Mouse (Mus musculus) MEL (cell line): ENCODE measurements at regions not wholly inside any gene's neighbourhood (a gene's known extent, or its start where the extent isn't known, plus 50 kb on each side); places are given as distances from the start of the nearest gene placed in this dataset.

ENCODE experiments used
- DNase-seq: peaks from one replicate; pipeline ENCODE4 v3.0.0; 2011; ENCODE audit warnings: low read depth, low spot score
- H3K27ac ChIP-seq: 2 replicates; pipeline ENCODE4 v1.5.1; 2012; ENCODE audit warnings: low read depth, mild to moderate bottlenecking, control low read depth, low read length, moderate library complexity; ENCODE audit not compliant: control insufficient read depth
- H3K27me3 ChIP-seq, 2 experiments: fragments of 150-350 bp in 1 of 2; sonication (generic) in 1 of 2; 2 replicates each; pipeline ENCODE4 v1.6.1; 2012; ENCODE audit warnings: low read length in 2 of 2, mild to moderate bottlenecking in 2 of 2, improper control_type of control experiment in 1 of 2, moderate library complexity in 1 of 2; ENCODE audit not compliant: insufficient read depth in 2 of 2, control insufficient read depth in 1 of 2
- H3K36me3 ChIP-seq, 2 experiments: 2 replicates each; pipeline ENCODE4 v1.6.1; 2012 to 2014; ENCODE audit warnings: low read length in 2 of 2, improper control_type of control experiment in 1 of 2, inconsistent platforms in 1 of 2, mild to moderate bottlenecking in 1 of 2; ENCODE audit not compliant: insufficient read depth in 2 of 2, control insufficient read depth in 1 of 2
- H3K4me1 ChIP-seq, 2 experiments: fragments of 150-350 bp in 1 of 2; sonication (generic) in 1 of 2; 2 replicates each; pipeline ENCODE4 v1.6.1; 2012; ENCODE audit warnings: low read length in 2 of 2, improper control_type of control experiment in 1 of 2, mild to moderate bottlenecking in 1 of 2; ENCODE audit not compliant: insufficient read depth in 2 of 2, control insufficient read depth in 1 of 2
- H3K4me3 ChIP-seq, 2 experiments: fragments of 150-350 bp in 1 of 2; sonication (generic) in 1 of 2; 2 replicates each; pipeline ENCODE4 v1.5.1; 2012; ENCODE audit warnings: low read depth in 2 of 2, low read length in 2 of 2, mild to moderate bottlenecking in 2 of 2, moderate library complexity in 2 of 2, control low read depth in 1 of 2, improper control_type of control experiment in 1 of 2; ENCODE audit not compliant: control insufficient read depth in 1 of 2, insufficient read depth in 1 of 2
- H3K79me2 ChIP-seq: 2 replicates; pipeline ENCODE4 v1.6.1; 2012; ENCODE audit warnings: mild to moderate bottlenecking, low read length, moderate library complexity; ENCODE audit not compliant: control insufficient read depth, poor library complexity, insufficient read depth
- H3K9ac ChIP-seq: 2 replicates; pipeline ENCODE4 v1.6.1; 2012; ENCODE audit warnings: low read depth, mild to moderate bottlenecking, control low read depth, low read length, moderate library complexity; ENCODE audit not compliant: control insufficient read depth, poor library complexity, severe bottlenecking
- H3K9me3 ChIP-seq: fragments of 150-350 bp; sonication (generic); replicated peaks from 2 replicates; pipeline ENCODE4 v1.6.1; 2012; ENCODE audit warnings: mild to moderate bottlenecking, low read length, improper control_type of control experiment, moderate library complexity; ENCODE audit not compliant: insufficient read depth
- CHD2 ChIP-seq: IDR thresholded peaks from 2 replicates; pipeline ENCODE4 v1.6.1; 2011; ENCODE audit warnings: low read length, improper control_type of control experiment
- GABPA ChIP-seq: IDR thresholded peaks from 2 replicates; pipeline ENCODE4 v1.6.1; 2012; ENCODE audit warnings: low read depth, mild to moderate bottlenecking, inconsistent platforms, low read length, improper control_type of control experiment, moderate library complexity
- JUND ChIP-seq: IDR thresholded peaks from 2 replicates; pipeline ENCODE4 v1.6.1; 2011; ENCODE audit warnings: low read depth, mild to moderate bottlenecking, improper control_type of control experiment, low read length
- KAT2A ChIP-seq: conservative IDR thresholded peaks from 2 replicates; pipeline ENCODE4 v1.6.1; 2012; ENCODE audit warnings: low read depth, low read length, improper control_type of control experiment, inconsistent platforms
- MAFK ChIP-seq: IDR thresholded peaks from 2 replicates; pipeline ENCODE4 v1.6.1; 2011; ENCODE audit warnings: low read depth, mild to moderate bottlenecking, low read length, improper control_type of control experiment, borderline replicate concordance
- MXI1 ChIP-seq: IDR thresholded peaks from 2 replicates; pipeline ENCODE4 v1.6.1; 2011; ENCODE audit warnings: mild to moderate bottlenecking, low read depth, low read length, improper control_type of control experiment
- MYC ChIP-seq: IDR thresholded peaks from 2 replicates; pipeline ENCODE4 v1.6.1; 2011; ENCODE audit warnings: low read depth, mild to moderate bottlenecking, low read length, improper control_type of control experiment, moderate library complexity
- NELFE ChIP-seq: IDR thresholded peaks from 2 replicates; pipeline ENCODE4 v1.6.1; 2011; ENCODE audit warnings: low read depth, low read length, improper control_type of control experiment
- NRF1 ChIP-seq: IDR thresholded peaks from 2 replicates; pipeline ENCODE4 v1.6.1; 2014; ENCODE audit warnings: low read depth, mild to moderate bottlenecking, inconsistent platforms, low read length, improper control_type of control experiment, moderate library complexity; ENCODE audit not compliant: poor library complexity, insufficient read depth, severe bottlenecking
- POLR2AphosphoS5 ChIP-seq: IDR thresholded peaks from 2 replicates; pipeline ENCODE4 v1.6.1; 2012; ENCODE audit warnings: low read depth, borderline replicate concordance, mild to moderate bottlenecking, inconsistent platforms, low read length, moderate library complexity, mixed read lengths
- RAD21 ChIP-seq: IDR thresholded peaks from 2 replicates; pipeline ENCODE4 v1.6.1; 2011; ENCODE audit warnings: mild to moderate bottlenecking, low read depth, low read length, improper control_type of control experiment
- RCOR1 ChIP-seq: IDR thresholded peaks from 2 replicates; pipeline ENCODE4 v1.6.1; 2012; ENCODE audit warnings: low read depth, mild to moderate bottlenecking, inconsistent platforms, low read length, improper control_type of control experiment
- SIN3A ChIP-seq: IDR thresholded peaks from 2 replicates; pipeline ENCODE4 v1.6.1; 2012; ENCODE audit warnings: low read length, improper control_type of control experiment, inconsistent platforms
- TAL1 ChIP-seq: IDR thresholded peaks from 2 replicates; pipeline ENCODE4 v1.6.1; 2012; ENCODE audit warnings: mild to moderate bottlenecking, inconsistent platforms, low read length, moderate library complexity, mixed read lengths
- TBP ChIP-seq: IDR thresholded peaks from 2 replicates; pipeline ENCODE4 v1.8.0; 2011; ENCODE audit warnings: low read depth, low read length, improper control_type of control experiment
- TCF12 ChIP-seq: IDR thresholded peaks from 2 replicates; pipeline ENCODE4 v1.6.1; 2014; ENCODE audit warnings: low read depth, mild to moderate bottlenecking, inconsistent platforms, low read length, improper control_type of control experiment, moderate library complexity
- USF1 ChIP-seq: IDR thresholded peaks from 2 replicates; pipeline ENCODE4 v1.6.1; 2014; ENCODE audit warnings: low read depth, mild to moderate bottlenecking, inconsistent platforms, low read length, improper control_type of control experiment, moderate library complexity
- USF2 ChIP-seq, 2 experiments: IDR thresholded peaks; 2 replicates each; pipeline ENCODE4 v1.6.1; 2011 to 2012; ENCODE audit warnings: improper control_type of control experiment in 2 of 2, low read length in 2 of 2, borderline replicate concordance in 1 of 2, inconsistent platforms in 1 of 2, low read depth in 1 of 2, mild to moderate bottlenecking in 1 of 2; ENCODE audit not compliant: insufficient read depth in 1 of 2
- ZC3H11A ChIP-seq: IDR thresholded peaks from 2 replicates; pipeline ENCODE4 v1.6.1; 2012; ENCODE audit warnings: low read depth, mild to moderate bottlenecking, inconsistent platforms, low read length, improper control_type of control experiment
- ZKSCAN1 ChIP-seq: IDR thresholded peaks from 2 replicates; pipeline ENCODE4 v1.6.1; 2012; ENCODE audit warnings: low read depth, mild to moderate bottlenecking, inconsistent platforms, low read length, improper control_type of control experiment, moderate library complexity
- ZMIZ1 ChIP-seq: IDR thresholded peaks from 2 replicates; pipeline ENCODE4 v1.6.1; 2012; ENCODE audit warnings: low read depth, mild to moderate bottlenecking, inconsistent platforms, low read length, improper control_type of control experiment, moderate library complexity

- Histone ChIP-seq H3K9me3 (no peaks in the 10 kb centered on the region), H3K27ac (no peak overlapping the region), H3K4me3 (no peak overlapping the region), H3K4me1 (no peaks in the 10 kb centered on the region)
- no peak for TF ChIP-seq SIN3A
- TF ChIP-seq TBP: no peak
- no peak for TF ChIP-seq ZC3H11A
- no peak for TF ChIP-seq NELFE
- TF ChIP-seq POLR2AphosphoS5: no peak
- no peak for TF ChIP-seq KAT2A
- no peak for TF ChIP-seq RAD21
- no peak for TF ChIP-seq TCF12
- TF ChIP-seq ZMIZ1: no peak
- no peak for TF ChIP-seq NRF1
- no peak for TF ChIP-seq JUND
- no peak for TF ChIP-seq GABPA
- no peak for TF ChIP-seq RCOR1
- TF ChIP-seq USF1: no peak
- no peak for TF ChIP-seq CHD2
- no peak for TF ChIP-seq ZKSCAN1
- TF ChIP-seq MXI1: no peak
- TF ChIP-seq TAL1: no peak
- TF ChIP-seq, all 39 proteins: peak for 0
- DNase-seq: no peak
- H3K79me2 ChIP-seq: no peaks in the 10 kb centered on the region
- H3K36me3 ChIP-seq: no peaks in the 10 kb centered on the region
- H3K27me3 ChIP-seq: no peaks in the 10 kb centered on the region
- H3K9ac ChIP-seq: no peak overlapping the region
Measured at GRCm38 (mm10) chr17:82949794-82950193, 265.3 kb upstream of the Pkdcc start.

- no peaks in the 10 kb centered on the region for H3K27me3 ChIP-seq
- no peak overlapping the region for H3K27ac ChIP-seq
- TF ChIP-seq RAD21 (no peak), MAFK (no peak), ZMIZ1 (no peak), MYC (no peak), USF2 (IDR thresholded peaks at IDR 0.05; ENCODE audit: borderline replicate concordance in 1 of 2, insufficient read depth in 1 of 2, low read depth in 1 of 2, low read length in 2 of 2) (no peak)
- H3K79me2 ChIP-seq: no peaks in the 10 kb centered on the region
- no peak overlapping the region for H3K4me3 ChIP-seq
- no peak for DNase-seq
- no peaks in the 10 kb centered on the region for H3K4me1 ChIP-seq
- no peaks in the 10 kb centered on the region for H3K9me3 ChIP-seq
- H3K36me3 ChIP-seq: no peaks in the 10 kb centered on the region
- no peak overlapping the region for H3K9ac ChIP-seq
Measured at GRCm38 (mm10) chr17:82950268-82950667, 264.8 kb upstream of the Pkdcc start.
